Mouse (Mus musculus) intestine, embryonic 14.5 days (tissue): ENCODE results near the gene Dapp1. TPM values are rescaled to one million over a fixed set of nuclear protein-coding genes. Genes with fewer than 3 reads are reported as not detected.
"Not testable (repeated sequence)": the region's sequence is repeated elsewhere in the genome, so short reads cannot be mapped to it uniquely, and the experiment has no call there.

Source experiments
- ATAC-seq: fragments of 200-750 bp; cut with Nextera tagmentation; replicated peaks from 2 replicates; pipeline ENCODE4 v1.8.0; 2017; ENCODE audit warnings: low read depth, moderate number of reproducible peaks, moderate TSS enrichment, moderate library complexity; ENCODE audit not compliant: low FRiP score, low TSS enrichment
- DNase-seq: peaks from one replicate; pipeline ENCODE4 v3.0.0-alpha.2; 2018; ENCODE audit warnings: low spot score
- H3K27ac ChIP-seq: fragments of 300-500 bp; sonication (generic); 2 replicates; pipeline ENCODE4 v1.5.1; 2014; ENCODE audit warnings: low read depth, mild to moderate bottlenecking, control low read depth
- H3K27me3 ChIP-seq: fragments of 300-500 bp; sonication (generic); replicated peaks from 2 replicates; pipeline ENCODE4 v1.6.1; 2014; ENCODE audit warnings: low read length, control low read depth; ENCODE audit not compliant: control insufficient read depth, insufficient read depth
- H3K36me3 ChIP-seq: fragments of 300-500 bp; sonication (generic); 2 replicates; pipeline ENCODE4 v1.6.1; 2014; ENCODE audit warnings: low read length, control low read depth; ENCODE audit not compliant: control insufficient read depth, insufficient read depth
- H3K4me1 ChIP-seq: fragments of 300-500 bp; sonication (generic); replicated peaks from 2 replicates; pipeline ENCODE4 v1.6.1; 2014; ENCODE audit warnings: low read length, control low read depth, mixed read lengths; ENCODE audit not compliant: control insufficient read depth, insufficient read depth
- H3K4me2 ChIP-seq: fragments of 300-500 bp; sonication (generic); 2 replicates; pipeline ENCODE4 v1.6.1; 2014; ENCODE audit warnings: low read length
- H3K4me3 ChIP-seq: fragments of 300-500 bp; sonication (generic); 2 replicates; pipeline ENCODE4 v1.5.1; 2014; ENCODE audit warnings: low read depth, low read length, control low read depth, mixed read lengths
- H3K9ac ChIP-seq: fragments of 300-500 bp; sonication (generic); 2 replicates; pipeline ENCODE4 v1.6.1; 2014; ENCODE audit warnings: mild to moderate bottlenecking, low read length
- H3K9me3 ChIP-seq: fragments of 300-500 bp; sonication (generic); 2 replicates; pipeline ENCODE4 v1.6.1; 2016; ENCODE audit warnings: low read length, control low read depth; ENCODE audit not compliant: control insufficient read depth
- WGBS: fragments of 180-500 bp; shearing (Covaris S2); extraction: QIAGEN DNeasy Blood & Tissue Kit; methylation state at CpG from one replicate; pipeline ENCODE4 v1.1.7; 2014; 5-methylcytosine and 5-hydroxymethylcytosine counted together
- polyA plus RNA-seq: library from polyadenylated mRNA; unstranded; fragments of >200 nt; fragmentation: Nextera tagmentation; extraction: Ambion mirVana; gene quantifications from 2 replicates; pipeline ENCODE4 v1.2.1, GENCODE M21; 2014

Dapp1 gene
- polyA plus RNA-seq, 1 experiment from 2014 or later, result 14.5 TPM

DNA sequence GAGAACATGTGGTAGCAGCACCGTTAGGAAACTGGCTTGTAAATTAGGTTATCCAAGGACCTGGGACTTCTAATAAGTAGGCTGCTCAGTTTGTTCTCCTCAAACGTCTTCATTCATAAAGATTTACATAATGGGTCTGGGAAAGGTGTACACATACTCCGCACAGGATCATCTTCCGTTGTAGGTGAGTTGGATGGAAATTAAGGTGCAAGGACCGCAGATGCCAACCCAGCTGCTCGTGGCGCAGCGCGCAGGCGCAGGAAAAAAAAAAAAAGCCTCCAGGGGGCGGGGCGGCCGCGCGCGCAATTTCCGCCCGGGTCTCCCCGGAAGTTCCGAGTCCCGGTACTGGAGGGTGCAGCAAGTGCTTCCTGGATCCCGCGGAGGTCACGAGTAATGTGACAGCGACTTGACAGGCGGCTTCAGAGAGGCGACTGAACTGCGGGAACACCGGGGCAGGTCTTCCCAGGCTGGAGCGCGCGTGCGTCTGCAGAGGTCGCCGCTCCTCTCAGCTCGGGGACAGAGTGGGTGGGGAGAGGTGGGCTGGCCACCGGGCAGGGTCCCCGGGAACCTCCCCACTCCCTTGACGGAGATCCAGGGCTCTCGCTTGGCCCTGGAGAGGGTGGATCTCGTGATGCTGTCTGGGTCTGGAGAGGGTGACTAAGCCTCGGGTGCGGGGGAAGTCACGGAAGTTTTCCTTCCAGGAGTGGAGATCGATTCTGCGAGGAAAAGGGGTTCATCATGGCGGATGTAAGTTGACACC lies 63.0 kb downstream of the Dapp1 start, which contains the start of gene Lamtor3:
Gene Lamtor3, plus strand, starts transcription at position 335 of the 760 bp plus-strand sequence.
- peak within 1 kb of the TSS; percentile 58 for H3K9ac ChIP-seq
- peak within 1 kb of the TSS; percentile 70 for H3K4me2 ChIP-seq
- peaks cover 14% of the 10 kb centered on the region for H3K4me1 ChIP-seq
- H3K4me3 ChIP-seq, result peak within 1 kb of the TSS; percentile 63
- H3K9me3 ChIP-seq, result no peaks in the 10 kb centered on the region
- ATAC-seq, result peak; percentile 90
- H3K27me3 ChIP-seq, result no peaks in the 10 kb centered on the region
- peak within 1 kb of the TSS; percentile 70 for H3K27ac ChIP-seq
- WGBS, result under 1% methylated on average over 47 of the region's 47 CpGs
- H3K36me3 ChIP-seq, result peaks cover 20% of the 10 kb centered on the region
- DNase-seq, result peak; percentile 97

DNA sequence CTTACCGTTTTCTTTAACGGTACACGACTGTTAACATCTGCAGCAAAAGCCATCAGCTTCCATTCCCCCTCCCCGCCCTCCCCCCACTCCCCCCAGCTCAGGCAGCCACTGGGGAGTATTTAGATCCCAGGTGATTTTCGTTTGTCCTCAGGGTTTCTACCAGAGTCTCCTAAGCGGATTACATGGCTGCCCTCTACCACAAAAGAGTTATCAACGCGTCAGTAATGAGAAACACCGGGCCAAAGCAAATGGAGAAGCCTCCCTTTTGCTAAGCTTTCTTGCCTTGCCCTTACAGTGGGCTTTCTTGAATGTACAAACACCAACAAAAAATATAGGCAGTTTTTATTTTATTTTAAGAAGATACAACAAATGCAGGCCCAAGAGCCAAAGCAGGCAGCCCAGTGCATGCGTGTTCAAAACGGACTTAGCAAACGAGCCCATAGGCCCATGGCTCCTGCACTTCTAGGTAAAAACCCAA lies 63.6 kb downstream of the Dapp1 start:
- Histone ChIP-seq H3K27ac (peak overlapping the region; percentile 62), H3K4me1 (peaks cover 14% of the 10 kb centered on the region), H3K4me2 (peak overlapping the region; percentile 70), H3K27me3 (no peaks in the 10 kb centered on the region), H3K4me3 (peak overlapping the region; percentile 63), H3K9ac (peak overlapping the region; percentile 58), H3K9me3 (no peaks in the 10 kb centered on the region), H3K36me3 (peaks cover 17% of the 10 kb centered on the region)
- no peak for DNase-seq
- 27% methylated on average over 12 of the region's 12 CpGs for WGBS
- ATAC-seq, result peak; percentile 14; the same call in 1 of the 2 replicates

DNA sequence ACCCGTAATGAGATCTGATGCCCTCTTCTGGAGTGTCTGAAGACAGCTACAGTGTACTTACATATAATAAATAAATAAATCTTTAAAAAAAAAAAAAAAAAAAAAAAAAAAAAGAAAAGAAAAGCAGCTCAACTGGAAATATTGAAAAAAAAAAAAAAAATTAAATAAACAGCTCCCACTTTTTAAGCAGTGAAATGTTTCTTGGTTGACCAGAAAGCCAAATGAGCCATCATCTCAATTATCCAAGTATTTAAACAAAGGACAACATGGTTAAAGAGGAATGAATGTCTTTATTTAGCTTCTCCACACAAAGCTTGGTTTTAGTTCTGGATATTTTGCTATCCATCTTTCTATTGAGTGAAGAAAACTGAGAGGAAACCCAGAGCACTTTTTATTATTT lies 66.8 kb downstream of the Dapp1 start:
- H3K27ac ChIP-seq, DNase-seq, H3K9ac ChIP-seq, H3K9me3 ChIP-seq, H3K27me3 ChIP-seq, ATAC-seq, H3K4me3 ChIP-seq, H3K36me3 ChIP-seq, H3K4me2 ChIP-seq: not testable (repeated sequence)
- peaks cover 12% of the 10 kb centered on the region for H3K4me1 ChIP-seq
- no CpG with 5 or more reads among the region's 1 CpGs for WGBS

DNA sequence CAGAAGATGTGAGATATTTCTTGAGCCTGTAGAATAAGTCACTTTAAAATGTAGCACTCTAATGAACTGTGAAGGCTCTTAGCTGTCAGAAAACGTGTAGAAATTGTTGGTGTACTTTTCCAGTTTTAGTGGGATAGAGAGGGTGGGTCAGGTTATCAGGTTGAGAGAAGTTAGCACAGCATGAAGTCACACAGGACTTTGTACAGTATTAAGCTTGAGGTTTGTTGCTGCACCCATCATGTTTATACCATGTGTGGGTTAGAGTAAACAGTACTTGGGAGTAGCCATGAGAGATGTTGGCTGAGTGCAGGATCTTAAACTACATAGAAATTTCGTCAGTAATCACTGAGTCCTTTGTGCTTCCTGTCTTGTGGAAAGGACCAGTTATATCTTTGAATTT lies 68.3 kb downstream of the Dapp1 start:
- Histone ChIP-seq H3K36me3 (0 out of 2 replicates have a peak, but pooled peaks cover 3% of the 10 kb centered on the region), H3K4me2 (no peak overlapping the region), H3K27me3 (no peaks in the 10 kb centered on the region), H3K27ac (no peak overlapping the region), H3K9me3 (no peaks in the 10 kb centered on the region), H3K9ac (no peak overlapping the region), H3K4me1 (peaks cover 6% of the 10 kb centered on the region), H3K4me3 (no peak overlapping the region)
- DNase-seq (peak; percentile 15), ATAC-seq (no peak)
- 56% methylated on average over 2 of the region's 2 CpGs for WGBS

DNA sequence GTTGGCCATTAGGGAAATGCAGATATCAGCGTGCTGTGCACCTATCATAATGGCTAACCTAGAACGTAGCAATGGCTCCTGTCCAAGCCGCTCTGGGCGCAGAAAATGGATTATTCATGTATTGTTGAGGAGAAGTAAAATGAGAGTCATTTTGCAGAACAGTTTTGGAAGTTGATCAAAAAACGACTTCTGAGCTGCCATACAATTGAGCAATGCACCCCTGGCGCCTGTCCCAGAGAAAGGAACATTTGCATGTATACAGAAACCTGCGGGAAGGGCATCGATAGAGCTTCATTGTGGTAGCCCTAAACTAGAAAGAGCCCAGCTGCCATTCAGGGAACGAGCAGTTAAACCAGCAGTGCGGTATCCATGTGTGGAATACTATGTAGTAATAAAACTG lies 81.2 kb downstream of the Dapp1 start:
- DNase-seq (no peak), ATAC-seq (no peak)
- Histone ChIP-seq H3K27me3 (no peaks in the 10 kb centered on the region), H3K4me2 (no peak overlapping the region), H3K4me1 (no peaks in the 10 kb centered on the region), H3K9ac (no peak overlapping the region), H3K27ac (no peak overlapping the region), H3K36me3 (peaks cover 22% of the 10 kb centered on the region), H3K4me3 (no peak overlapping the region), H3K9me3 (no peaks in the 10 kb centered on the region)
- WGBS, result 87% methylated on average over 10 of the region's 10 CpGs

DNA sequence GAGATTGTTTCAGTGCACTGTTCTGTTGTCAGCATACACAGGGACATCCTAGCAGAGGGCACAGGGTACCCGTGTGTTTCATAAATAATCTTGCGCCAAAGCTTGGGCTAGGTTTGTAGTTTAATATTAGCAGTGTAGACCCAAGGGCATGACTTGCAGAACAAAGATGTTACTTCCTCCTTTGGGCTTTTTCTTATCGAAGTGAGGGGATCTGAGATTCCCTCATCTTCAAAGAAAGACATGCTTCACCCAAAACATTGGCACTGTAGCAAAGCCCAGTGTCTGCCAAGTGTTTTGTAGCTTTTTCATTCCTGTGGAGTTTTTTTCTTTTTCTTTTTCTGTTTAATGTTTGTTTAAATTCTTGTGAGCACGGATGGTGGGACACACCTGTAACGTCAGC lies 83.7 kb downstream of the Dapp1 start:
- 87% methylated on average over 5 of the region's 5 CpGs for WGBS
- H3K9ac ChIP-seq, result no peak overlapping the region
- H3K4me2 ChIP-seq, result no peak overlapping the region
- DNase-seq, result no peak
- H3K4me1 ChIP-seq, result no peaks in the 10 kb centered on the region
- ATAC-seq, result no peak
- no peak overlapping the region for H3K4me3 ChIP-seq
- no peaks in the 10 kb centered on the region for H3K9me3 ChIP-seq
- peaks cover 28% of the 10 kb centered on the region for H3K36me3 ChIP-seq
- H3K27ac ChIP-seq, result no peak overlapping the region
- no peaks in the 10 kb centered on the region for H3K27me3 ChIP-seq

DNA sequence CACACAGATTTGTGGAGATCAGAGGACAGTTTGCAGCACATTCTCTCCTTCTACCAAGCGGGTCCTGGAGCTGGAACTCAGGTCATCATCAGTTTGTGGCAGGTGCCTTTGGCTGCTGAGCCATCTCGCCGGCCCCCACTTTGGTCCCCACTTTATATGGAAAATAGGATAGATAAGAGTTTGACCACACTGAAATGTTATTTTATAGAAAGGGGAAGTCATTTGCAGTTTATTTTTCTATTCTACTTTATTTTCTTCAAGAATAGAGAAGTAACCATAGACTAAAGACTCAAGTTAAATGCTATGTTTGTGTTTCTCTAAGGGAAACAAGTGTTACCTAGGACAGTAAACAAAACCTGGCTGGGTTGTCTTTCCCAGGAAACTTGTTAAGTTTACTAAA lies 84.5 kb downstream of the Dapp1 start:
- no peak overlapping the region for H3K27ac ChIP-seq
- no peaks in the 10 kb centered on the region for H3K4me1 ChIP-seq
- H3K36me3 ChIP-seq, result peaks cover 29% of the 10 kb centered on the region
- H3K9me3 ChIP-seq, result no peaks in the 10 kb centered on the region
- no peak overlapping the region for H3K4me3 ChIP-seq
- H3K9ac ChIP-seq, result no peak overlapping the region
- 94% methylated on average over 3 of the region's 3 CpGs for WGBS
- no peak overlapping the region for H3K4me2 ChIP-seq
- H3K27me3 ChIP-seq, result no peaks in the 10 kb centered on the region
- DNase-seq (no peak), ATAC-seq (no peak)

DNA sequence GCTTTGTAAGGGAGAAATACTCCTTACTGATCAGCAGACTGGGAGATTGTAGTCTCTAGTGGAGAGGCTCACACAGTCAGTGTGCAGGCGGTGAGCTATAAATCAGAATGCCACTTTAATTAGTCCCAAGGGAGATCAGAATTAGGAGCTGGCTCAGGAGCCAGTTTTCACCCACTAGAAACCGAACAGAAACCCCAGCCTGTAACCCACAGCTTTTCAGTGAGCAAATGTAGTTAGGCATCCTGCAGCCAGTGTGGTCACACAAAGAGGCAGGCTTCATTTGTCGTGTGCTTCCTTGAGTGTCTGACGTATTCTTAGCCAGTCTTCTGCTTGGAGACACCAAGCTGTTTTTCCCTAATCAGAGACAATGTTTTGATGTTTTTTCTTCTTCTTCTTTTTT lies 85.0 kb downstream of the Dapp1 start:
- Histone ChIP-seq H3K27ac (no peak overlapping the region), H3K4me1 (no peaks in the 10 kb centered on the region), H3K27me3 (no peaks in the 10 kb centered on the region), H3K36me3 (peaks cover 31% of the 10 kb centered on the region), H3K9ac (no peak overlapping the region), H3K9me3 (no peaks in the 10 kb centered on the region), H3K4me3 (no peak overlapping the region), H3K4me2 (no peak overlapping the region)
- DNase-seq (no peak), ATAC-seq (no peak)
- 77% methylated on average over 4 of the region's 4 CpGs for WGBS

DNA sequence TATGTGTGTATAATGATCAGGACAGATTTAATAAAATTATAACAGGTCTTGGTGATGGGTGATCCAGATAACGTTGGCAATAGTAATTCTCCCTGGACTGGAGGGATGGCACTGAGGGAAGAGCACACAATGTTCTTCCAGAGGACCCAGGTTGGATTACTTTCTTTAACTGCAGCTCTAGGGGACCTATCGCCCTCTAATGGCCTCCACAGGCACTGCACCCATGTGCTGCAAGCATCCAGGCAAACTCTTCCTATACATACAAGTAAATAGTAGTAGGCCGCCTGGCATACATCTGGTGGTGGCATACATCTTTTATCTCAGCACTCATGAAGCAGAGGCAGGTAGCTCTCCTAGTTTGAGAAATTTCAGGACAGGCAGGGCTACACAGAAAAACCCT lies 86.1 kb downstream of the Dapp1 start:
- Histone ChIP-seq H3K4me2 (no peak overlapping the region), H3K9ac (no peak overlapping the region), H3K27ac (no peak overlapping the region), H3K36me3 (peaks cover 31% of the 10 kb centered on the region), H3K27me3 (no peaks in the 10 kb centered on the region), H3K9me3 (no peaks in the 10 kb centered on the region), H3K4me1 (no peaks in the 10 kb centered on the region), H3K4me3 (no peak overlapping the region)
- no peak for ATAC-seq
- no peak for DNase-seq
- WGBS, result 96% methylated on average over 3 of the region's 3 CpGs
